Mouse (Mus musculus) embryo, embryonic 10 days (tissue): ENCODE measurements around the gene Lep.
A peak's percentile ranks its signal among the peaks of the same experiment; 100 is the strongest.

ENCODE experiments used
- DNase-seq: peaks from one replicate; pipeline ENCODE4 v3.0.0-alpha.2; 2015; ENCODE audit warnings: low spot score

Lep gene

DNA sequence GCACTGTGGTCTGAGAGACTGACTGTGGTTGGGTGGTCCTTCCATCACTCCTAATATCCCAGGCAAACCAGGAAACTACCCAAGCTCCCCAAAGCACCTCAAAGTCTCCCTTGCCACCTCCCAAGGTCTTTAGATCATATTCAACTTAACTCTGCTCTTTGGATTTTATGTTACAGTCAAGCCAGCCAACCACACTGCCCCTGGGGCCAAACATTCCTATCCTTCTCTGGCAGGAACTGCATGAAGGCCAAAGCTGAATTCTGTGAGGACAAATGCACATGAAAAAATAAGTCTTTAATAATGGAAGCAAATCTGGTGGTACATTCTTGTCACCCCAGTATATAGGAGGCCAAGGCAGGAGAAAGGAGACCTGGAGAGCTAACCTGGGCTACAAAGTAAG, 16.0 kb upstream of the Lep start:
- DNase-seq: no peak

- no peak for DNase-seq
Observed at GRCm38 (mm10) chr6:29049926-29050325, 10.1 kb upstream of the Lep start.

- DNase-seq: no peak
Observed at GRCm38 (mm10) chr6:29052188-29052587, 7.8 kb upstream of the Lep start.

- DNase-seq: no peak
Observed at GRCm38 (mm10) chr6:29053181-29053580, 6.8 kb upstream of the Lep start.

DNA sequence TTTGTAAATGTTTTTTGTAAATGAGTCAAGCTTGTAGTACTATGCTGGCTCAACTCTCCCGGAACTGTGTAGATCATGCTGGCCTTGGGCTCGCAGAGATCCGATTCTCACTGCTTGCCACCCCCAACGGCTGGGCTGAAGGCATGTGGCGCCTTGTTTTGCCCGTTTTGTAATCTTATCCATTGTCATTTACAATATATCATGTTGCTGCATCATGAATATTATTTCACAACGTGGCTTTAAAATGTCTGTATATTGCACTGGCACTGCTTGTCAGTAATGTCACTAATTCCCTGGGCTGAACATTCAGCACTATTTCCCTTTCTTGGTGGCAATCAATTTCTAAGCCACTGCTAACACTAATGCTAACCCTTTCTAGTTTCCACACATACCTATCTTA, 3.6 kb upstream of the Lep start:
- DNase-seq: no peak

DNA sequence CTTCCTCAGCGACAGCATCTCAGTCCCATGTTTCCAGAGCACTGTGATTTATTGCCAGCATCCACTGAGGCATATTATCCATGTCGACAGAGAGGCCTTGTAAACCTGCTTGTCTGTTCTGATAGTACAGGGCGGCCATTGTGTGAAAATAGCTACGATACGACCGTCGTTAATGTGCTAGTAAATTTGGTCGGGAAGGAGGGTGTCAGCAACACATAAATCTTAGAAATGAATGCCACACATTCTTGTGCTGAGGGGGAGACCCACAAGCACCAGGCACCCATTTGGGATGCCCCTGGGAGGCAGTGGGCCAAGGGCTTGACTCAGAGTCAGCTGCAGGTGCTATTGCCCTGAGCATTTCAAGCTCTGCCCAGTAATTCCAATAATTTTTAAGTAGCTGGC, 6.4 kb downstream of the Lep start:
- DNase-seq: peak; percentile 11

GRCm38 (mm10) chr6:29072258-29072657, 12.2 kb downstream of the Lep start:
- no peak for DNase-seq

- no peak for DNase-seq
Observed at GRCm38 (mm10) chr6:29073462-29074132, 13.6 kb downstream of the Lep start.

DNA sequence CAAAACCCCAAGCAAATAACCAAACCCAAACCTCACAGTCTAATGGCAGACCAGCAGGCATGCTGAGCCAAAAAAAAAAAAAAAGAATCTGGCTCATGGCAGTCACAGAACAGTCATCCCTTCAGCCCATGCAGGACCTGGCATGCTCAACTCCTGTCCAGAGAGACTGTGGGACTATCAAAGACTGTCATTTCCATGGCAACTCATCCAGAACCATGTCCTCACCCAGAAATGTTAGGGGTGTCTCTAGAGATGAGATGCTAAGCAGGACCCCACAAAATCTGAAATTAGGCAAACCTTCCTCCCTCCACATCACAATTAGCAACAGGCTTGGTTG, 14.1 kb downstream of the Lep start:
- DNase-seq: no peak

DNA sequence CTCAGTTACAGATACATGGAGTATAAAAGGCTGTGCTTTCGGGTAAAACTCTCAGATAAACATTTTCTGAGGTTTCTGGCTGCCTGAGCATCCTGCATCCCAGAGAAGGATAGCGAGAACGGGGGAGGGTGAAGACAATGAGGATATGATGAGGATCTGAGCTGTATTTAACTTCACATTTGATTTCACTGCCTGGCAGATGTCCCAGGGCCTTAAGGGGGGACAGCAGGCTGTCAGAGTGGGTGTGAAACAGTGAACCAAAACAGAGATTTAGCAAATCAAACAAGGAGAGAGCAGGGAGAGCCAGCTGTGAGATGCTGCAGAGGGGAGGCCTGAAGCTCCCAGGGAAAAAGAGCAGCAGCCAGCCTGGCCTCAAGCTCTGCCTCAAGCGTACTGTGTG, 19.3 kb downstream of the Lep start:
- no peak for DNase-seq

DNA sequence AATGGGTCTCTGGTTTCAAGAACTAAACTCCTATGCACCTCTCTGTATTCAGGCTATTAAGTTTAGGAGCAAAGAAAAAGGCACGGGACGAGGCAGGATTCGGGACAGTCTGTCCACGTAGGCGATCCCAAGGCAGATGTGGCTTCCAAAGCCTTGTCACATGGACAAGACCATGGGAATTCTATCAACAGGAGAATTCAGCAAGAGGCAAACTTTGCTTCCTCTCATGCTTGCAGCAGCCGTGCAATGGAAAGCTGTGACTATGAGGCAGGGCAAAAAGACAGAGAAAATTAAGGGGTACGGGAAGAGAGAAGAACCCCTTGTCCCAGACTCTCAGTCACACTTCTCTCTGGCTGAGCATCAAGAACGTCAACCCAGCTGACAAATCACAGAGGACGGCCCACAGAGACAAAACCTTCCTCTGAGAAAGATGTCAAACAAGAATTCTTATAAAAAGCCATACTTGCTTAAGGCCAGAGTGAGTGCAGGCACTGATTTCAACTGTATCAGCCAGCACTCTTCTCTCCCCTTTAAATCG, 21.9 kb downstream of the Lep start:
- no peak for DNase-seq

- DNase-seq: peak; percentile 16
Observed at GRCm38 (mm10) chr6:29082776-29083354, 22.8 kb downstream of the Lep start.

GRCm38 (mm10) chr6:29084401-29084800, 24.4 kb downstream of the Lep start:
- DNase-seq: peak; percentile 20

DNA sequence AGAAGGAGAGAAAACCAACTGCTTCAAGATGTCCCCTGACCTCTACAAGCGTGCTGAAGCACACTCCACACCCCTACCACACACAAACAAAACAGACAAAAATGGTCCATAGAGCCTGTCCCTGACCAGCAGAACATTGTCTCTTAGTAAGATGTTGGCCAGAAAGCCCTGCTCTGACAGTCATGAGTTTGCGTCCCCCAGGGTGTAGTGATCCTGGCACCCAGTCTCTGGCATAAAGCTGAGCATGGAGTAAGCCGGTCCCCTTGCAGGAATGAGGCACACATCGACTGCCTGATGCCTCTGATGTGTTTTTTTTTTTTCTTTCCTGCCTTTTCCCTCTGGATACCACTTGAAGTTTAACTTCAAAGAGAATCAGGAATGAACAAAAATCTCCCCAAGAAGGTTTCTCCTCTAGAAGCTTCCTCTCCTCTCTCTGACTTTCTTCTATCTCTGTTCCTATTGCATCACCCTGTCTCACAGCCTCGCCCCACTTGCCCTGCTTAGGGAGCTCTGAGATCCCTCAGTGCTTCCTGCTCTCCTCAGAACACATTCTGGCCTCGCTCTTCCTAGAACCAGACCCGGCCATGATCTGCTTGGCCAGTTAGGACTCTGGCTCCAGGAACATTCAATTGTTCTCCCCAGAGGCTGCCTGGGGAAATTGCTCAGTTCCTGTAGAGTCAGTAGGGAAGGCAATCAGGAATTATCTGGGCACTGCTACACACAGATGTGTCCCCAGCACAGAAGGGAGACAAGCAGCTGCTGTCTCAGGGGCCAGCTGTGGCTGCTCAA, 28.1 kb downstream of the Lep start:
- DNase-seq: no peak

DNA sequence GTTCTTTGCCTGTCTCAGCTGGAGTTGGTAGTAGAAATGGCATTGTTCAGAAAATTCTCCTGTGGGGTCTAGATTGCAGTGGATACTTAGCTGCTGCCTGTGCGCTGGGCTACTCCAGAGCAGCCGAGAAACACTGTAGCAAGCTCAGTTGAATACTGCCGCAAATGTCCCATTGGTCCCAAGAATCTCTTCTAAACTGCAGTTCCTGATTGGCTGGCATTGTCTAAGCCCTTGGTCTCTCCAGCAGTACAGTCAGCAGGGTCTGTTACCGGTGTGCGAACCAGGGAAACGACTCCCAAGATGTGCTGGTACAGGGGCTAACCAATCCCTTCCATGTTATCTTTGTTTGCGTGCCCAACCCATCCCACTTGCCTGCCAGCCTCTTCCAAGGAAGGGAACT, 32.2 kb downstream of the Lep start:
- DNase-seq: no peak

GRCm38 (mm10) chr6:29092904-29093303, 32.9 kb downstream of the Lep start:
- DNase-seq: peak; percentile 32

GRCm38 (mm10) chr6:29099536-29100170, 39.6 kb downstream of the Lep start:
- DNase-seq: no peak

DNA sequence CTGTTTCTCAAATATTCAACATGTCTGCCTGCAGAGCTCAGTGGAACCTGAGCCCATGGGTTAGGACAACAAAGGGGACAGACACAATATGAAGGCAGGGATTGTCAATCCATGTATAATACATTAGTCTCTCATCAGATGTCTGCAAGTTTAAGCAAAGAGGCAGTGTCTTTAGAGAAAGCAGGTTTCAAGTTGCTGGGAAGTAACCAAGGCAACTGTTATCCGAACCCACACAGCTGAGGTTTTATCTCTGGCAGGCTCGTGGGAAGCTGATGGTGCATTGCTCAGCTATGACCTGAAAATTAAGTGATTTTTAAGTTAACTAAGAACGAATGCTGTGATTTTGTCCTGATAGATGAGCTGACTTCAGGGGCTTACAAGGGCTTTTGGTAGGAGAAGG, 40.4 kb downstream of the Lep start:
- peak; percentile 20 for DNase-seq

DNA sequence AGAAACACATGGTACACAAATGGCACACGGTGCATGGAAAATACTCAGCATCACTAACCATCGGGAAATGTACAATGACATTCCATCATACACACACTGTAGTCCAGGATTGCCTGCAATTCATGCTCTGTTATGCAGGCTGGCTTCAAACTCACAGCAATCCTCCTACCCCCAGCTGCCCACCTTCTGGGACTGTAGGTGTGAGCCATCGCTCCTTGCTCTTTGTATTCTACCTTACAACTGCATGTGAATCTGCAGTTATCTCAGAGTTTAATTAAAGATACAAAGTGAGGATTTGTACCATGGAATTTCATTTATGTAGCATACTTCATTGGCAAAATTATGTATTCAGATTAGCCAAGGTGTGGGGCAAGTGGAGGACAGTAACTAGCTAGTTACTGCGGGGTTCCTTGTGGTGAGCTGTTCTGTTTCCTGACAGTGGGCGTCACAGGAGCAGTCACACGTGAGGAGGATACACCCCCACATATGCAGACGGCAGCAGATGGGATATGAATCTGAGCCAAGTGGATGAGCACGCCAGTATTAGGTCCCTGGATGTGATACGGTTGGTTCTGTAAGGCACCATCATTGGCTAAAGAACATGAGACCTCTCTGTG, 41.3 kb downstream of the Lep start:
- DNase-seq: no peak

GRCm38 (mm10) chr6:29108376-29108775, 48.4 kb downstream of the Lep start:
- DNase-seq: no peak

- DNase-seq: no peak
Observed at GRCm38 (mm10) chr6:29111501-29111900, 51.5 kb downstream of the Lep start.

DNA sequence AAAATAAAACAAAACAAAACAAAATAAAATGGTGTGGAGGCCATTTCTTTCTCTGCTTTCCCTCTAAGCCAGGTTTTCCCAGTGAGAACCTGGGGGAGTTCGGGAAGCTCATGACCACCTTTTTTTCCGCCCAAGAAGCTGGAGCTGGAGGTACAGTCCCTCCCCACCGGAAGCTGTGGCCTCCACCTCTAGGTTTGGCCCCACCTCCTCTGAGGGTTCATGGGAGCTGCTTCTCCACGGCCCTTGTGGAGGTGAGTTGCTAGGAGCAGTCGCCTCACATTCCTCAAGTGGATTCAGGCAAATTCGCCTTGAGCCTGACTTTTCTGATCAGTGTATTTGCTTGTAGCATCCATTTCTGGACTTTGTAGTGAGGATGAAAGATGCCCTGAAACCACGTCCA, 55.7 kb downstream of the Lep start:
- no peak for DNase-seq
